Mouse (Mus musculus) midbrain, embryonic 14.5 days (tissue): Measurements from ENCODE around the gene Armc9. TPM values are rescaled to one million over a fixed set of nuclear protein-coding genes. Genes with fewer than 3 reads are reported as not detected.

Experiments
- ATAC-seq: fragments of 200-750 bp; cut with Nextera tagmentation; 2 replicates; pipeline ENCODE4 v1.8.0; 2017; ENCODE audit warnings: moderate number of reproducible peaks, moderate library complexity; ENCODE audit not compliant: low FRiP score, low TSS enrichment
- DNase-seq: peaks from one replicate; pipeline ENCODE4 v3.0.0-alpha.2; 2015
- H3K27ac ChIP-seq: fragments of 300-500 bp; sonication (generic); replicated peaks from 2 replicates; pipeline ENCODE4 v1.5.1; 2014; ENCODE audit warnings: mild to moderate bottlenecking, low read depth, low read length, moderate library complexity
- H3K27me3 ChIP-seq: fragments of 300-500 bp; sonication (generic); 2 replicates; pipeline ENCODE4 v1.6.1; 2014; ENCODE audit warnings: low read length, control low read depth, mixed read lengths; ENCODE audit not compliant: control insufficient read depth, insufficient read depth
- H3K36me3 ChIP-seq: fragments of 300-500 bp; sonication (generic); 2 replicates; pipeline ENCODE4 v1.6.1; 2014; ENCODE audit warnings: low read length, control low read depth; ENCODE audit not compliant: control insufficient read depth, insufficient read depth
- H3K4me1 ChIP-seq: fragments of 300-500 bp; sonication (generic); 2 replicates; pipeline ENCODE4 v1.6.1; 2014; ENCODE audit warnings: mild to moderate bottlenecking, antibody characterized with exemption, low read length, control low read depth; ENCODE audit not compliant: control insufficient read depth, insufficient read depth
- H3K4me2 ChIP-seq: fragments of 300-500 bp; sonication (generic); 2 replicates; pipeline ENCODE4 v1.6.1; 2014; ENCODE audit warnings: mild to moderate bottlenecking, low read length, moderate library complexity
- H3K4me3 ChIP-seq: fragments of 300-500 bp; sonication (generic); replicated peaks from 2 replicates; pipeline ENCODE4 v1.5.1; 2014; ENCODE audit warnings: low read depth, low read length
- H3K9ac ChIP-seq: fragments of 300-500 bp; sonication (generic); replicated peaks from 2 replicates; pipeline ENCODE4 v1.6.1; 2014; ENCODE audit warnings: mild to moderate bottlenecking, low read length, moderate library complexity
- H3K9me3 ChIP-seq: fragments of 300-500 bp; sonication (generic); 2 replicates; pipeline ENCODE4 v1.6.1; 2016; ENCODE audit warnings: low read length, control low read depth, mixed read lengths; ENCODE audit not compliant: control insufficient read depth
- WGBS: fragments of 180-500 bp; shearing (Covaris S2); extraction: QIAGEN DNeasy Blood & Tissue Kit; methylation state at CpG from one replicate; pipeline ENCODE4 v1.1.7; 2014; 5-methylcytosine and 5-hydroxymethylcytosine counted together
- polyA plus RNA-seq: library from polyadenylated mRNA; unstranded; fragments of >200 nt; fragmentation: Nextera tagmentation; extraction: Ambion mirVana; gene quantifications from 2 replicates; pipeline ENCODE4 v1.2.1, GENCODE M21; 2014

Gene Armc9
- polyA plus RNA-seq = 29.1 and 37.8 TPM in 2 replicates

- Histone ChIP-seq H3K36me3 (peaks cover 18% of the 10 kb centered on the region), H3K4me1 (peaks cover 12% of the 10 kb centered on the region), H3K27ac (peak within 1 kb of the TSS; percentile 71), H3K9me3 (no peaks in the 10 kb centered on the region), H3K4me3 (peak within 1 kb of the TSS; percentile 78), H3K4me2 (peak within 1 kb of the TSS; percentile 63), H3K27me3 (no peaks in the 10 kb centered on the region), H3K9ac (peak within 1 kb of the TSS; percentile 72)
- 3% methylated on average over 40 of the region's 40 CpGs for WGBS
- peak; percentile 100 for ATAC-seq
- DNase-seq = peak; percentile 97
Observed at GRCm38 (mm10) chr1:86154133-86154823, at the start of gene Armc9. TSS of gene Armc9 (plus strand) at chr1:86154780.

- H3K4me1 ChIP-seq = no peaks in the 10 kb centered on the region
- H3K27me3 ChIP-seq = no peaks in the 10 kb centered on the region
- no peak overlapping the region for H3K4me3 ChIP-seq
- no peaks in the 10 kb centered on the region for H3K9me3 ChIP-seq
- DNase-seq = no peak
- 94% methylated on average over 1 of the region's 1 CpGs for WGBS
- no peak overlapping the region for H3K4me2 ChIP-seq
- no peak overlapping the region for H3K9ac ChIP-seq
- no peak overlapping the region for H3K27ac ChIP-seq
- ATAC-seq = no peak
- peaks cover 18% of the 10 kb centered on the region for H3K36me3 ChIP-seq
Observed at GRCm38 (mm10) chr1:86105054-86105453, 49.5 kb upstream of the Armc9 start.

- Histone ChIP-seq H3K27me3 (no peaks in the 10 kb centered on the region), H3K4me2 (no peak within 1 kb of the TSS), H3K9me3 (no peaks in the 10 kb centered on the region), H3K36me3 (peaks cover 16% of the 10 kb centered on the region), H3K9ac (no peak within 1 kb of the TSS), H3K4me3 (no peak within 1 kb of the TSS), H3K4me1 (no peaks in the 10 kb centered on the region), H3K27ac (no peak within 1 kb of the TSS)
- WGBS = 58% methylated on average over 6 of the region's 6 CpGs
- no peak for ATAC-seq
- peak; percentile 20 for DNase-seq
Observed at GRCm38 (mm10) chr1:86111779-86112178, 42.8 kb upstream of the Armc9 start, which contains the start of gene Htr2b. TSS of gene Htr2b (minus strand) at chr1:86111970.

- Histone ChIP-seq H3K4me2 (no peak overlapping the region), H3K4me1 (no peaks in the 10 kb centered on the region), H3K4me3 (no peak overlapping the region), H3K27me3 (no peaks in the 10 kb centered on the region), H3K27ac (no peak overlapping the region), H3K9ac (no peak overlapping the region), H3K9me3 (no peaks in the 10 kb centered on the region), H3K36me3 (peaks cover 33% of the 10 kb centered on the region)
- no peak for ATAC-seq
- WGBS = 97% methylated on average over 3 of the region's 3 CpGs
- DNase-seq = no peak
Observed at GRCm38 (mm10) chr1:86114141-86114540, 40.4 kb upstream of the Armc9 start.

- Histone ChIP-seq H3K9ac (no peak overlapping the region), H3K4me1 (no peaks in the 10 kb centered on the region), H3K36me3 (peaks cover 68% of the 10 kb centered on the region), H3K27me3 (no peaks in the 10 kb centered on the region), H3K4me2 (no peak overlapping the region), H3K27ac (no peak overlapping the region), H3K9me3 (no peaks in the 10 kb centered on the region), H3K4me3 (no peak overlapping the region)
- 92% methylated on average over 4 of the region's 4 CpGs for WGBS
- no peak for ATAC-seq
- DNase-seq = no peak
Observed at GRCm38 (mm10) chr1:86119549-86119948, 35.0 kb upstream of the Armc9 start.

GRCm38 (mm10) chr1:86126036-86126435 is 28.5 kb upstream of the Armc9 start:
- peaks cover 74% of the 10 kb centered on the region for H3K36me3 ChIP-seq
- no peaks in the 10 kb centered on the region for H3K4me1 ChIP-seq
- 97% methylated on average over 2 of the region's 2 CpGs for WGBS

GRCm38 (mm10) chr1:86133337-86133736 is 21.2 kb upstream of the Armc9 start, which contains the start of gene Gm21972:
TSS of gene Gm21972 (plus strand) at chr1:86133637.
- no peak within 1 kb of the TSS for H3K27ac ChIP-seq
- no peak within 1 kb of the TSS for H3K9ac ChIP-seq
- H3K27me3 ChIP-seq = no peaks in the 10 kb centered on the region
- H3K4me3 ChIP-seq = no peak within 1 kb of the TSS
- no peak within 1 kb of the TSS for H3K4me2 ChIP-seq
- 98% methylated on average over 4 of the region's 4 CpGs for WGBS
- H3K9me3 ChIP-seq = no peaks in the 10 kb centered on the region
- ATAC-seq (no peak), DNase-seq (no peak)
- peaks cover 82% of the 10 kb centered on the region for H3K36me3 ChIP-seq
- no peaks in the 10 kb centered on the region for H3K4me1 ChIP-seq

More at GRCm38 (mm10) chr1:86126036-86126435, 28.5 kb upstream of the Armc9 start:
- H3K9me3 ChIP-seq = no peaks in the 10 kb centered on the region
- H3K4me3 ChIP-seq = no peak overlapping the region
- no peak for ATAC-seq
- H3K27ac ChIP-seq = no peak overlapping the region
- no peak overlapping the region for H3K9ac ChIP-seq
- no peak overlapping the region for H3K4me2 ChIP-seq
- no peak for DNase-seq
- no peaks in the 10 kb centered on the region for H3K27me3 ChIP-seq

- no peak overlapping the region for H3K27ac ChIP-seq
- DNase-seq (no peak), ATAC-seq (no peak)
- 95% methylated on average over 6 of the region's 6 CpGs for WGBS
- H3K9me3 ChIP-seq = no peaks in the 10 kb centered on the region
- H3K4me2 ChIP-seq = no peak overlapping the region
- H3K36me3 ChIP-seq = peaks cover 81% of the 10 kb centered on the region
- H3K4me3 ChIP-seq = no peak overlapping the region
- H3K4me1 ChIP-seq = no peaks in the 10 kb centered on the region
- H3K9ac ChIP-seq = no peak overlapping the region
- no peaks in the 10 kb centered on the region for H3K27me3 ChIP-seq
Observed at GRCm38 (mm10) chr1:86135315-86135714, 19.3 kb upstream of the Armc9 start.

- Histone ChIP-seq H3K27ac (no peak overlapping the region), H3K4me1 (no peaks in the 10 kb centered on the region), H3K4me2 (no peak overlapping the region), H3K9ac (no peak overlapping the region), H3K4me3 (no peak overlapping the region), H3K27me3 (no peaks in the 10 kb centered on the region), H3K9me3 (no peaks in the 10 kb centered on the region), H3K36me3 (peaks cover 41% of the 10 kb centered on the region)
- 81% methylated on average over 3 of the region's 3 CpGs for WGBS
- DNase-seq (no peak), ATAC-seq (no peak)
Observed at GRCm38 (mm10) chr1:86141081-86141480, 13.5 kb upstream of the Armc9 start.
